Mouse (Mus musculus): ENCODE measurements around the gene Sorbs1. TPM values are rescaled to one million over a fixed set of nuclear protein-coding genes. Genes with fewer than 3 reads are reported as not detected.

Gene Sorbs1
- polyA plus RNA-seq, 1 experiment from 2014 or later = 81.0 TPM

DNA sequence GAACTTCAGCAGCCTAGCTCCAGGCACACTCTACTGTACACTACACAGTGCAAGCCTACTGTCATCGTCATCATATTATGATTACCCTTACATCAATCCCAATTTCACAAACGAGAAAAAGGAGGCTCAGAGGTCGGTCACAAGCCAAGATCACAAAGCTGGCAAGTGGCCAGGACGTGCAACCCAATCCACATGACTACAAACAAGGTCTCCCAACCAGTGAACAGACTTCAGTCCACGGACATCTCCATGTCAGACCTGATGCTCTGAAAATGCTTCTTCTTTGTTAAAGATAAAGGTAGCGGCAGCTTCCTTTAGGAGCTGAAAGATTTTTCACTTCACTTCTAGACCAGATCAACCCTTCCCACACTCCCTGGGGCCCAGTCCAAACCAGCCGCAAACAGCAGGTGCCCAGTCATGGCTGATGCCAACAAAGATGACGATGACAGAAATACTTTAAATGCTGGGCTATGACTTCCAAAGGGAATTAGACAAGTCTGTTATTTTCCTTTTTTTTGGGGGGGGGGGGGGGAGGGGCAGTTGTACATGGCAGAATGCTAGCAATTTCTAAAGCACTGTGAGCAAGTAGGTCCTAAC, 80.2 kb downstream of the Sorbs1 start:
- Histone ChIP-seq H3K36me3 (no peaks in the 10 kb centered on the region), H3K9me3 (no peaks in the 10 kb centered on the region), H3K4me3 (replicated peaks) (no peak overlapping the region), H3K4me1 (peaks cover 8% of the 10 kb centered on the region; the same call in 1 of the 2 replicates), H3K27me3 (replicated peaks) (no peaks in the 10 kb centered on the region), H3K27ac (no peak overlapping the region), H3K9ac (no peak overlapping the region), H3K4me2 (no peak overlapping the region)
- 76% methylated on average over 8 of the region's 8 CpGs for WGBS
- no peak for ATAC-seq (ENCODE audit: insufficient read depth, low FRiP score, low read depth)

GRCm38 (mm10) chr19:40431969-40432368, 81.6 kb downstream of the Sorbs1 start:
- Histone ChIP-seq H3K27me3 (replicated peaks) (no peaks in the 10 kb centered on the region), H3K9me3 (no peaks in the 10 kb centered on the region), H3K36me3 (no peaks in the 10 kb centered on the region), H3K4me2 (no peak overlapping the region), H3K4me1 (peaks cover 3% of the 10 kb centered on the region; the same call in 1 of the 2 replicates), H3K27ac (no peak overlapping the region), H3K4me3 (replicated peaks) (no peak overlapping the region), H3K9ac (no peak overlapping the region)
- no peak for ATAC-seq (ENCODE audit: insufficient read depth, low FRiP score, low read depth)
- WGBS = 68% methylated on average over 4 of the region's 4 CpGs

DNA sequence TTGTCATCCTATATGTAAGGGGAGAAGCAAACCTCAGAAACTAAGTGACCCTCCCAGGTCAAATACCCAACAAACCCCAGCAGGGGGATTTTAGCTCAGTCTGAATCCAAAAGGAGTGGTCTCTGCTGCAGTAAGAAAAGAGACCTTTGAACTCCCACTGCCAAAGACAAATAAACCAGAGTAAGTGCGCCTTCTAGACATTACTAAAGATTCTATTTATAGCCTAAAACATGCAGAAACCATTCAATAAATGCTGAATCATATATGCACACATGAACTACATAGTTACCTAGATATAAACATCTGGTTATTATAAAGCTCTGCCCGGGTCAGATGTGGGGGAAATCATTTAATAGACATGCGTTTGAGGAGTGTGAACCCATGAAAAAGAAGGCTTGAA, 84.0 kb downstream of the Sorbs1 start:
- Histone ChIP-seq H3K36me3 (no peaks in the 10 kb centered on the region), H3K9ac (no peak overlapping the region), H3K27me3 (replicated peaks) (no peaks in the 10 kb centered on the region), H3K27ac (no peak overlapping the region), H3K4me1 (0 out of 2 replicates have a peak, but pooled peaks cover 13% of the 10 kb centered on the region), H3K4me3 (replicated peaks) (no peak overlapping the region), H3K9me3 (no peaks in the 10 kb centered on the region), H3K4me2 (no peak overlapping the region)
- ATAC-seq (ENCODE audit: insufficient read depth, low FRiP score, low read depth) = no peak
- WGBS = 58% methylated on average over 3 of the region's 3 CpGs

DNA sequence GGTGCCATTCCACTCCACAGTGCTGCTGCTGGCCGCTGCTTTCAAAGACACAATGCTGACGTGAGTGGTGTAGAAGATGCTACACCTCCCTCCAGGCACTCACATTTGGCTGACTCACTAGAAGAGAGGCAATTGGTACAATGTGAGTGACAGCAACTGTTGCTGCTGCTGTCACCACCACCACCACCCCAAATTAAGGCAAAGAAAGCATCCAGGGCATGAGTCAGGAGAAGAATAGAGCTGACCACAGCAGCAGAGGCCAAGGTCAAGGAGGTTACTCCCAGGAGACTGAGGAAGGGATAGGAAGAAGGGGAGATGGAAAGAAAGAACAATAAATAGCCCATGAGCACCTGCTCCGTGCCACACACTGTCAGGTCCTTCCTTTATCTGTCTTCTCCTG, 84.4 kb downstream of the Sorbs1 start:
- H3K4me2 ChIP-seq = no peak overlapping the region
- H3K27ac ChIP-seq = no peak overlapping the region
- no peaks in the 10 kb centered on the region for H3K9me3 ChIP-seq
- H3K27me3 ChIP-seq (replicated peaks) = no peaks in the 10 kb centered on the region
- H3K9ac ChIP-seq = no peak overlapping the region
- no peak for ATAC-seq (ENCODE audit: insufficient read depth, low FRiP score, low read depth)
- WGBS = 78% methylated on average over 3 of the region's 3 CpGs
- H3K4me1 ChIP-seq = 0 out of 2 replicates have a peak, but pooled peaks cover 13% of the 10 kb centered on the region
- H3K36me3 ChIP-seq = no peaks in the 10 kb centered on the region
- H3K4me3 ChIP-seq (replicated peaks) = no peak overlapping the region

- 0 out of 2 replicates have a peak, but pooled peaks cover 13% of the 10 kb centered on the region for H3K4me1 ChIP-seq
- H3K4me2 ChIP-seq = no peak overlapping the region
- no peak overlapping the region for H3K4me3 ChIP-seq (replicated peaks)
- no peaks in the 10 kb centered on the region for H3K27me3 ChIP-seq (replicated peaks)
- 84% methylated on average over 16 of the region's 16 CpGs for WGBS
- H3K36me3 ChIP-seq = no peaks in the 10 kb centered on the region
- H3K27ac ChIP-seq = no peak overlapping the region; the same call in 1 of the 2 replicates
- H3K9me3 ChIP-seq = no peaks in the 10 kb centered on the region
- no peak overlapping the region for H3K9ac ChIP-seq
- ATAC-seq (ENCODE audit: insufficient read depth, low FRiP score, low read depth) = no peak
These were observed 87.2 kb downstream of the Sorbs1 start for GRCm38 (mm10) chr19:40426103-40426960.

DNA sequence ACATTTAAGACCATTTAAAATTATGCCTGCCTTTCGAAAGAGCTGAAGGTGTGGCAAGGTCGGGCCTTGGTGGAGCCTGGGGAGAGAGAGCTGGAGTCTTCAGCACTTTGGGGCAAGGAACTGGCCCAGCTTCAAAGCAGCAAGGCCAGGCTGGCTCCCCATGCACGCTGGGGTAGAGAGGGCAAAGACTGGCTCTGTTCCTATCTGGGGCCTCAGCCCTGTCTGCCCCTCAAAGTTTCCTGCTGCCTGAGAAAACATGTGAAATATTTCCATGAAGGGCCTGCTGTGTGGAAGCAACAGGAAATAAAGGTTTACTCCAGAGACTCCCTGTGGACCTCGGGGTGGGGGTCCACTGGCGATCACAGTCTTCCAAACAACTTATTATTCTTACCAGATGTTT, 88.3 kb downstream of the Sorbs1 start:
- no peak for ATAC-seq (ENCODE audit: insufficient read depth, low FRiP score, low read depth)
- WGBS = 35% methylated on average over 5 of the region's 5 CpGs
- Histone ChIP-seq H3K9ac (no peak overlapping the region), H3K4me3 (replicated peaks) (no peak overlapping the region), H3K27me3 (replicated peaks) (no peaks in the 10 kb centered on the region), H3K4me2 (no peak overlapping the region), H3K9me3 (no peaks in the 10 kb centered on the region), H3K36me3 (no peaks in the 10 kb centered on the region), H3K4me1 (0 out of 2 replicates have a peak, but pooled peaks cover 13% of the 10 kb centered on the region), H3K27ac (no peak overlapping the region)

- Histone ChIP-seq H3K9me3 (no peaks in the 10 kb centered on the region), H3K9ac (no peak overlapping the region), H3K4me3 (replicated peaks) (no peak overlapping the region), H3K27ac (no peak overlapping the region), H3K4me2 (no peak overlapping the region), H3K36me3 (no peaks in the 10 kb centered on the region), H3K27me3 (replicated peaks) (no peaks in the 10 kb centered on the region), H3K4me1 (0 out of 2 replicates have a peak, but pooled peaks cover 8% of the 10 kb centered on the region)
- WGBS = 64% methylated on average over 7 of the region's 7 CpGs
- no peak for ATAC-seq (ENCODE audit: insufficient read depth, low FRiP score, low read depth)
These were observed 92.5 kb downstream of the Sorbs1 start for GRCm38 (mm10) chr19:40421037-40421436.

DNA sequence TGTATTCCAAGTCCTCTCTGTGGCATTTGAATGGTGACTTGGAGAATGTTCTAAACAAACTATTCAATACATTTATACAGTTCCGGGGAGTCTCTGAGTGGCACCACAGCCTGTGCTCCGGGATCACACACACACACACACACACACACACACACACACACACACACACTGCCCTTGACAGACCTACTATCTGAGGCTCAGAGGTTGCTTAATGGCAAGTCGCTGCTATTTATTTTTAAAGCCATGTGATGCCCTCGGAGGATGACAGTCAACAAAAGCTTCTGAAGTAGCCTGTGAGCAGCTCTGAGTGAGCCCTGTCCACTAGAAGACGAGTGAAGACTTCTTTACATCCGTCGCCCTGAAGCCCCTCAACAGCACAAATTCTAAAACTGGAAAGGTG, 94.3 kb downstream of the Sorbs1 start:
- Histone ChIP-seq H3K27ac (no peak overlapping the region), H3K9ac (no peak overlapping the region), H3K4me3 (replicated peaks) (no peak overlapping the region), H3K9me3 (no peaks in the 10 kb centered on the region), H3K4me1 (peaks cover 7% of the 10 kb centered on the region), H3K4me2 (no peak overlapping the region), H3K36me3 (no peaks in the 10 kb centered on the region), H3K27me3 (replicated peaks) (no peaks in the 10 kb centered on the region)
- 67% methylated on average over 7 of the region's 7 CpGs for WGBS
- no peak for ATAC-seq (ENCODE audit: insufficient read depth, low FRiP score, low read depth)

DNA sequence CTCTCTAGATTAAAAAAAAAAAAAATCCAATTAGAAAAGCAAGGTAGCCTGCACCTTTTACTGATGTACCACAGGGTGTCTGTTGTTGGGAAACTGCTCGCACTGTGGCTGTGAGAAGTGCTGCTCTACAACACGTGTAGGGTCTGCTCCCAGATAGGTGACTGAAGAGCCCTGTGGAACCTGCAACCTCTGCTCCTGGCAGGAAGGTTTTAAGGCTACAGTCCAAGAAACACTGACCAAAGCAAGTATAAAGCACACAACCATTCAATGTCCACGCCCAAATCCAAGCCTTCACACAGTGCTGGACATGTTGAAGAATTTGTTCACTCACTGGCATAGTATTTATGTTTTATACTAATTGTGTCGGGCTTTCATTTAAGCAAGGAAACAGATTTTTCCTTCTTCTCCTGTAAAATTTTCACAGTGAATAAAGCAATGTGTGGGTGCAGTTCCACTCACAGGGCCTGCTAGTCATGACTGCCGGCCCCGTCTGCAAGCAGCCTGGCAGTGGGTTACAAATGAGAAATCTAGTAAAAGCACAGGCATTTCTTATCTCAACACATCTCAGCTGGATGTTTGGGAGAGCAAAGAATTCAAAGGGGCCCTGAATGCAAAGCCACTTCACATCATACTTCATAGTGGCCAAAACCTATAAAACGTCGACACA, 96.3 kb downstream of the Sorbs1 start:
- H3K4me2 ChIP-seq = no peak overlapping the region
- peaks cover 7% of the 10 kb centered on the region for H3K4me1 ChIP-seq
- no peak for ATAC-seq (ENCODE audit: insufficient read depth, low FRiP score, low read depth)
- H3K36me3 ChIP-seq = no peaks in the 10 kb centered on the region
- 56% methylated on average over 8 of the region's 8 CpGs for whole genome bisulfite sequencing
- H3K9me3 ChIP-seq = no peaks in the 10 kb centered on the region
- no peak overlapping the region for H3K27ac ChIP-seq
- no peak overlapping the region for H3K9ac ChIP-seq
- H3K4me3 ChIP-seq (replicated peaks) = no peak overlapping the region
- H3K27me3 ChIP-seq (replicated peaks) = no peaks in the 10 kb centered on the region

- Histone ChIP-seq H3K9me3 (no peaks in the 10 kb centered on the region), H3K4me1 (peaks cover 13% of the 10 kb centered on the region), H3K4me3 (replicated peaks) (no peak overlapping the region), H3K27ac (no peak overlapping the region), H3K9ac (no peak overlapping the region), H3K36me3 (no peaks in the 10 kb centered on the region), H3K27me3 (replicated peaks) (no peaks in the 10 kb centered on the region), H3K4me2 (no peak overlapping the region)
- 78% methylated on average over 1 of the region's 1 CpGs for WGBS
- no peak for ATAC-seq (ENCODE audit: insufficient read depth, low FRiP score, low read depth)
These were observed 97.9 kb downstream of the Sorbs1 start for GRCm38 (mm10) chr19:40415725-40416124.

DNA sequence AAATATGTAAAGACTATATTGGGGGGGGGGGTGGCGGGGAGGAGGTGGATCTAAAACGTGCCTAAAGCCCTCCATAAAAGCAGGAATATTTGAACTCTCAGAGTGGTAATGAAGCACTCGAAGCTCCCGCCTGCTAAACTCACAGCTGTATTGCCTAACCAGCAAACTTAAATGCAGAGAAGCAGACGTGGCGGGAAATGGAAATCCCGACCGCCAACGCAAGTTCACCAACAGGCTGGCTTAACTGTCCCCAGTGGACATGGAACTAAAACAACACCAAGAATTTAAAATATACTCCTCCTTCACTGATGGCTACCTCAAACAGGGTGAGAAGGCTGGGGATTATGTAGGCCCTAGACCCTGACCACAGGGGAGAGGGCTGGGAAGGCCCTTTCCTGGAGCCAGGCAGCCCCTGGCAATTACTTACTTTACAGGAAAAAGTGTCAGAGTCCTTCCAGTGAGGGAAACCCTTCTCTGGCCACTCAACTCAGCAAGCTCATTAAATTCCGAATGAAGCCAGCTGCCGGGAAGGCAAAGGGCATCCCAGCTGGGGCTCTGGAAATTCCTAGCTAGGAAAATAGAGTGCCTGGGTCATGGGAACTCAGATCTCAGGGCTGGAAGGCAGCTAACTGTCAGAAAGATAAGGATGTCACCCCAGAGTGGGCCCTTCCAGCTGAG, 98.6 kb downstream of the Sorbs1 start:
- no peak for ATAC-seq (ENCODE audit: insufficient read depth, low FRiP score, low read depth)
- WGBS = 60% methylated on average over 11 of the region's 11 CpGs
- H3K9ac ChIP-seq = no peak overlapping the region

More for the DNA sequence above, 98.6 kb downstream of the Sorbs1 start:
- Histone ChIP-seq H3K4me3 (replicated peaks) (no peak overlapping the region), H3K9me3 (no peaks in the 10 kb centered on the region), H3K27me3 (replicated peaks) (no peaks in the 10 kb centered on the region), H3K27ac (peak overlapping the region; percentile 75), H3K4me2 (no peak overlapping the region), H3K36me3 (no peaks in the 10 kb centered on the region), H3K4me1 (peaks cover 15% of the 10 kb centered on the region)
